Mouse (Mus musculus) neural tube, embryonic 13.5 days (tissue): ENCODE results near the gene Zmynd10. TPM values are rescaled to one million over a fixed set of nuclear protein-coding genes. Genes with fewer than 3 reads are reported as not detected.
"Not testable (repeated sequence)": the region's sequence is repeated elsewhere in the genome, so short reads cannot be mapped to it uniquely, and the experiment has no call there.

Source experiments
- ATAC-seq: fragments of 200-750 bp; cut with Nextera tagmentation; 2 replicates; pipeline ENCODE4 v1.8.0; 2017; ENCODE audit warnings: low read depth, mild to moderate bottlenecking, moderate TSS enrichment, moderate library complexity
- H3K27ac ChIP-seq: fragments of 300-500 bp; sonication (generic); replicated peaks from 2 replicates; pipeline ENCODE4 v1.5.1; 2015; ENCODE audit warnings: moderate library complexity, mild to moderate bottlenecking, inconsistent platforms
- H3K27me3 ChIP-seq: fragments of 300-500 bp; sonication (generic); 2 replicates; pipeline ENCODE4 v1.6.1; 2015; ENCODE audit warnings: mild to moderate bottlenecking, inconsistent platforms
- H3K36me3 ChIP-seq: fragments of 300-500 bp; sonication (generic); 2 replicates; pipeline ENCODE4 v1.6.1; 2015; ENCODE audit warnings: mild to moderate bottlenecking, inconsistent platforms
- H3K4me1 ChIP-seq: fragments of 300-500 bp; sonication (generic); replicated peaks from 2 replicates; pipeline ENCODE4 v1.6.1; 2015; ENCODE audit warnings: inconsistent platforms
- H3K4me2 ChIP-seq: fragments of 300-500 bp; sonication (generic); 2 replicates; pipeline ENCODE4 v1.6.1; 2015; ENCODE audit warnings: inconsistent platforms, mild to moderate bottlenecking, moderate library complexity
- H3K4me3 ChIP-seq: fragments of 300-500 bp; sonication (generic); 2 replicates; pipeline ENCODE4 v1.5.1; 2015; ENCODE audit warnings: mild to moderate bottlenecking, inconsistent platforms
- H3K9ac ChIP-seq: fragments of 300-500 bp; sonication (generic); 2 replicates; pipeline ENCODE4 v1.6.1; 2015; ENCODE audit warnings: moderate library complexity, mild to moderate bottlenecking, inconsistent platforms
- H3K9me3 ChIP-seq: fragments of 300-500 bp; sonication (generic); 2 replicates; pipeline ENCODE4 v1.6.1; 2016; ENCODE audit warnings: inconsistent platforms
- WGBS: fragments of 180-500 bp; shearing (Covaris S2); methylation state at CpG from one replicate; pipeline ENCODE4 v1.1.7; 2015; 5-methylcytosine and 5-hydroxymethylcytosine counted together
- polyA plus RNA-seq: library from polyadenylated mRNA; unstranded; fragments of >200 nt; fragmentation: Nextera tagmentation; extraction: Ambion mirVana; gene quantifications from 2 replicates; pipeline ENCODE4 v1.2.1, GENCODE M21; 2015

The Zmynd10 gene
- polyA plus RNA-seq, 1 experiment from 2014 or later, result 1.3 TPM

DNA sequence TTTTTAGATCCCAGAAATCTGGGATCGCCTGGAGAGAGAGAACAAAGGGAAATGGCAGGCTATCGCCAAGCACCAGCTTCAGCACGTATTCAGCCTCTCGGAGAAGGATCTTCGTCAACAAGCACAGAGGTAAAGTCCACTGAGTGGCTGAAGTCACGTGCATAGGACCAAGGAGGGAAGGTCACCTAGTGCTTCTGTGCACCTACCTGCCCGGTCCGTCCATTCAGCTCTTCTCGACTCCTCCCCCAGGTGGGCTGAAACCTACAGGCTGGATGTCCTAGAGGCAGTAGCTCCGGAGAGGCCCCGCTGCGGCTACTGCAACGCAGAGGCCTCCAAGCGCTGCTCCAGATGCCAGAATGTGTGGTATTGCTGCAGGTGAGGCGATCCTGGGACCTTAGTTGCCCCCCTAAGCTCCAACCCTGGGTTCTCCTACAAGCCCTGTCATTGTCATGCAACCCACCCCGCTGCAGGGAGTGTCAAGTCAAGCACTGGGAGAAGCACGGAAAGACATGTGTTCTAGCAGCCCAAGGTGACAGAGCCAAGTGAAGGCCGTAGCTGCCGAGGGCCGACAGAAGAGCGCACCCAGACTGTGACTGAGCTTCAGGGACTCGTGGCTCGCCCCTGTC lies 3.5 kb downstream of the Zmynd10 start:
- Histone ChIP-seq H3K36me3 (no peaks in the 10 kb centered on the region), H3K9me3 (no peaks in the 10 kb centered on the region), H3K4me2 (peak overlapping the region; percentile 97), H3K9ac (no peak overlapping the region), H3K27ac (no peak overlapping the region), H3K4me1 (peaks cover 61% of the 10 kb centered on the region), H3K4me3 (peak overlapping the region; percentile 36), H3K27me3 (peaks cover 56% of the 10 kb centered on the region)
- ATAC-seq, result no peak
- WGBS, result 26% methylated on average over 23 of the region's 23 CpGs

- WGBS, result 1% methylated on average over 63 of the region's 63 CpGs
- peak within 1 kb of the TSS; percentile 97 for H3K4me2 ChIP-seq
- no peak for ATAC-seq
- 0 out of 2 replicates have a peak within 1 kb of the TSS, but pooled peaks have one; percentile 28 for H3K27ac ChIP-seq
- H3K36me3 ChIP-seq, result no peaks in the 10 kb centered on the region
- H3K4me1 ChIP-seq, result peaks cover 61% of the 10 kb centered on the region
- no peaks in the 10 kb centered on the region for H3K9me3 ChIP-seq
- peak within 1 kb of the TSS; percentile 68 for H3K9ac ChIP-seq
- peak within 1 kb of the TSS; percentile 36 for H3K4me3 ChIP-seq
- peaks cover 56% of the 10 kb centered on the region for H3K27me3 ChIP-seq
Observed at GRCm38 (mm10) chr9:107551117-107551889, 4.2 kb downstream of the Zmynd10 start, which contains the start of gene Rassf1. Gene Rassf1 (plus strand): TSS chr9:107551555.

GRCm38 (mm10) chr9:107551890-107552355 lies 4.8 kb downstream of the Zmynd10 start:
- Histone ChIP-seq H3K9me3 (no peaks in the 10 kb centered on the region), H3K27ac (0 out of 2 replicates have a peak overlapping the region, but pooled peaks have one; percentile 28), H3K36me3 (peaks cover under 1% of the 10 kb centered on the region; the same call in 1 of the 2 replicates), H3K4me1 (peaks cover 61% of the 10 kb centered on the region), H3K27me3 (peaks cover 56% of the 10 kb centered on the region), H3K4me3 (peak overlapping the region; percentile 36), H3K4me2 (peak overlapping the region; percentile 97), H3K9ac (peak overlapping the region; percentile 68)
- no peak for ATAC-seq
- WGBS, result 8% methylated on average over 8 of the region's 8 CpGs

DNA sequence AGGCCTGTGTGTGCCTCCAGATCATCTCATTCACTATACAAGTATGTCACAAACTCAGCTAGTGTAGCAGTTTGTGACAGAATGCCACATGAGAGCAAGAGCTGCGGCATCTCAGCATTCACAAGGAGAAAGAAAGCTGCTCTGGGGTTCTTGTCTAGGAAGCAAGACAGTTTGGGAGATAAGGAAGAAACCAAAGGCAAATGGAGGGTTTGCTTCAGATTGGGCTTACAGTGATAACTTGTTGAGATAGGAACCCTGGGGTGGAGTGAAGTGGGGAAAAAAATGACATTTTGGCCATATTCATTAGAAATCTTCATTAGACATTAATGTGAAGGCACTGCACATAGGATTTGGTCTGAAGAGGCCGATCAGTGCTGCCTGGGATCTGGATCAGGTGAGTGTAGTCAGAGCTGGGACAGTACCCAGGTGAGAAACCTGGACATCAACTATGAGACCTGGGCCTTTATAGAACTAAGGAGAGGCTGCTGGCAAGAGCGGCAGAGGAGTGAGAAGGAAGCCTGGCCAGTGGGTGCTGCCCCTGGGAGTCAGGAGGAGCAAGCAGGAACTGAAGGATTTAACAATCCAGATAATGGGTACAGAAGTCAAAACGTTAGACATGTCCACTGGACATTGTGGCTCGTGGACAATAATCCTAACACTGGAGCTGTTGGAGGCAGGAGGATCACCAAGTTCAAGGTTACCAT lies 5.7 kb downstream of the Zmynd10 start:
- Histone ChIP-seq H3K4me1 (peaks cover 54% of the 10 kb centered on the region), H3K9ac (peak overlapping the region; percentile 81; the same call in 1 of the 2 replicates)
- no peak for ATAC-seq

DNA sequence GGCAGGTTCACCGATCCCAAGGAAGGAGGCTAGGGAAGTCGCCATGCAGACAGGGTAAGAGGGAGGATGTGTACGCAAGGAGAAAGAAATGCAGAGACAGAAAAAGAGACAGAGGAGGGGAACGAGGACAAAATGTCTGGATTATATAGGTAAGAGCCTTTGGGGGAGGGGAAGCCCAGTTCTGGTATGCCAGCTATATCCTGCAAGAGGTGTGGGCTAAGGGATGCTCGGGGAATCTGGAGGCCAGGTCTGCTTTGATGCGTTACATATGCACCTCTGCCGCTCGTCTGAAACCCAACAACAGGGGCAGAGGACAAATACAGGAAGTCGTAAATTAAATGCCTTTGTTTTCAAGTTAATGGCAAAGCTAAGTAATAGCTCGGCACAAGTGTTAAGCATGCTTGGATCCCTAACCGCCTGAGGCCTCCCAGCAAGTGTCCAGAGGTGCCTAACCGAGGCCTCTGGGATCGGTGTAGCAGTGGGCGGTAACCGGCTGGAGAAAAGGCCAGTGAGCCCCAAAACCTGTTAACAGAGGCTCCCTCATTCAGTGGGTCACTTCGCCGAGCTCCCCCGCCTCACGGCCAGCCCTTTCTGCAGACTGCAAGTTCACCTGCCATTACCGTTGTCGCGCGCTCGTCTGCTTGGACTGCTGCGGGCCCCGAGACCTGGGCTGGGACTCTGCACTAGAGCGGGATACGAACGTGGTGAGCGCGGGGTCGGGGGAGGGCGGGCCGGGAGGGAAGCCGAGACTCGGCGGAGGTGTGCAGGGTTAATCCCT lies 6.6 kb downstream of the Zmynd10 start:
- Histone ChIP-seq H3K4me2 (peak overlapping the region; percentile 97), H3K27me3 (peaks cover 45% of the 10 kb centered on the region), H3K27ac (peak overlapping the region; percentile 84), H3K36me3 (peaks cover 18% of the 10 kb centered on the region), H3K4me3 (peak overlapping the region; percentile 80), H3K9ac (peak overlapping the region; percentile 81), H3K4me1 (peaks cover 54% of the 10 kb centered on the region), H3K9me3 (no peaks in the 10 kb centered on the region)
- peak; percentile 80 for ATAC-seq
- WGBS, result 4% methylated on average over 37 of the region's 37 CpGs

More for the DNA sequence above, 5.7 kb downstream of the Zmynd10 start:
- Histone ChIP-seq H3K27ac (no peak overlapping the region), H3K36me3 (peaks cover 9% of the 10 kb centered on the region), H3K4me3 (peak overlapping the region; percentile 80), H3K4me2 (peak overlapping the region; percentile 97), H3K9me3 (no peaks in the 10 kb centered on the region), H3K27me3 (peaks cover 53% of the 10 kb centered on the region)
- WGBS, result 75% methylated on average over 5 of the region's 5 CpGs

DNA sequence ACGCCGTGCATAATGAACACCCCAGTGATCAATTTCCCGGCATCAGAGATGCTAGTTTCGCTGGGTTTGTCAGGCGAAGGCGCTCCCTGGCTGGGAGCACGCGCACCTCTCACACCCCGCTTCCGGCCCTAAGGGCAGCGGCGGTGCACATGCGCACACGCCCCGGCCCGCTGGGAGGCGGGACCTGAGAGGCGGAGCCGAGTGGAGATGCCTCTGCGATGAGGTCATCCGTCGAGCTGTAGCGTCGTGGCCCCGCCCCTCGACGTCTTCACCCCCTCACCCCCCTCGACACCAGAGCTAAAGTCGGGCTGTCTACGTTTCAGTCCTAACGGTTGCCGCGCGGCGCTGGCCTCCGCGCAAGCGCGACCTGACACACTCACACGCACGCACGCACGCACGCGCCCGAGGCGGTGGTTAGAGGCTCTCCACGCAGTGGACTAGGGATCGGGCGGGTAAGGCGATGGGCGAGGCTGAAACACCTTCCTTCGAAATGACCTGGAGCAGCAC lies 7.3 kb downstream of the Zmynd10 start:
- Histone ChIP-seq H3K4me3 (peak overlapping the region; percentile 80), H3K9me3 (no peaks in the 10 kb centered on the region), H3K27ac (peak overlapping the region; percentile 93), H3K9ac (peak overlapping the region; percentile 85), H3K27me3 (peaks cover 38% of the 10 kb centered on the region), H3K4me2 (peak overlapping the region; percentile 97), H3K36me3 (peaks cover 25% of the 10 kb centered on the region), H3K4me1 (peaks cover 54% of the 10 kb centered on the region)
- peak; percentile 95 for ATAC-seq
- under 1% methylated on average over 53 of the region's 53 CpGs for WGBS

DNA sequence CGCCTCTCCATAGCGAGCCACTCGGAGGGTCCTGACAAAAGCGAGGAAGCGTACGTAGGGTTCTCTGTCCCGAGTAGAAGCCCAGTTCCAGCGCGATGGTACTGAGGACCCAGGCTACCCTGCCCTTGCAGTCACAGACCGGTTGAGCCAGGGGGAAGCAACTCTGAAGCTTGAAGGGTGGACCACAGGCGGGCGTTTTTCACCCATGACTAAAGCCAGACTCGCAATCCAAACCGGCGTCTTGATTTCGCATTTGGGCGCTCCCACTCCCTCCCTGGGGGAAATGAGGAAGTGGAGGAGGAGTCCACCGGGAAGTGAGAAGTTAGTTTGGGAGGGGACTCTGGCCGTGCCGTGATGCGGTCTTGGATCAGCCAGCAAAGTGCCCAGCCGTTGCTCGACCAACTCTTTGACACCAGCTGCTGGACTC lies 7.9 kb downstream of the Zmynd10 start:
- peak overlapping the region; percentile 93 for H3K27ac ChIP-seq
- peak overlapping the region; percentile 97 for H3K4me2 ChIP-seq
- WGBS, result under 1% methylated on average over 23 of the region's 23 CpGs
- no peaks in the 10 kb centered on the region for H3K9me3 ChIP-seq
- peak overlapping the region; percentile 80 for H3K4me3 ChIP-seq
- H3K27me3 ChIP-seq, result peaks cover 31% of the 10 kb centered on the region
- peak overlapping the region; percentile 85 for H3K9ac ChIP-seq
- peaks cover 54% of the 10 kb centered on the region for H3K4me1 ChIP-seq
- peaks cover 31% of the 10 kb centered on the region for H3K36me3 ChIP-seq
- peak; percentile 55 for ATAC-seq

DNA sequence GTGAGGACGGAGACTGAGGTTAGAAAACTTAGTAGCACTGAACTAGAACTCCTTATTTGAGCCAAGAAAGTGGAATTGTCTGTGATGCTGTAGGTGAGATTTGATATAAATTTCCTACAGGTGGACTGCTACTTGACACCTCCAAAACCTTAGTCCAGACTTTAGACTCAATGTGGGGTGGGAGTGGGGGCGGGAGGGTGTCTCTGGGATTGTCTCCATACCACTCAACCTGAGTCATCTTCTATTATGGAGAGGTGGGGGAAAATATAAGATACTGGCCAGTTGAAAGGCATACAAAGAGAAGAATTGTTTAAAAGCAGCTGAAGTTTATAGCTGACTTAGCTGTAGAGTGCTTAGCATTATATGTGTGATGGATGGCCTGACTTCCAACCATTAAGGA lies 8.6 kb downstream of the Zmynd10 start:
- H3K36me3 ChIP-seq, result peaks cover 38% of the 10 kb centered on the region
- H3K27ac ChIP-seq, result no peak overlapping the region
- 55% methylated on average over 2 of the region's 2 CpGs for WGBS
- H3K27me3 ChIP-seq, result peaks cover 25% of the 10 kb centered on the region
- H3K4me3 ChIP-seq, result peak overlapping the region; percentile 80
- H3K4me1 ChIP-seq, result peaks cover 52% of the 10 kb centered on the region
- no peak for ATAC-seq
- peak overlapping the region; percentile 85 for H3K9ac ChIP-seq
- peak overlapping the region; percentile 97 for H3K4me2 ChIP-seq
- no peaks in the 10 kb centered on the region for H3K9me3 ChIP-seq

DNA sequence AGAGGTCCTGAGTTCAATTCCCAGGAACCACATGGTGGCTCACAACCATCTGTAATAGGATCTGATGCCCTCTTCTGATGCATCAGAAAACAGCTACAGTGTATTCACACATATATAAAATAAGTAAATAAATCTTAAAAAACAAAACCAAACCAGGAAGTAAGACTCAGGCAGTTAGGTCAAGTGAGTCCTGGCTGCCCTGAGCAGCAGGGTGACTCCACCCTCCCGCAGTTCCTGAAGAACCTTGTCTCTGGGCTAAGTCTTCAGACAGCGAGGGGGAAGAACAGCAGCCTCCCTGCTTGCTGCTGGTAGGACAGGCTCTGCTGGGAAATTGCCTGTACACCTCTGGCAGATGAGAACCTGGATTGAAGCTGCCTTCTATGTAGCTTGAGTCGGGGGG lies 9.2 kb downstream of the Zmynd10 start:
- Histone ChIP-seq H3K9me3 (no peaks in the 10 kb centered on the region), H3K27ac (no peak overlapping the region), H3K4me2 (peak overlapping the region; percentile 97), H3K27me3 (peaks cover 18% of the 10 kb centered on the region), H3K4me1 (peaks cover 45% of the 10 kb centered on the region), H3K9ac (peak overlapping the region; percentile 85), H3K36me3 (peaks cover 44% of the 10 kb centered on the region), H3K4me3 (no peak overlapping the region)
- 84% methylated on average over 3 of the region's 3 CpGs for WGBS
- ATAC-seq, result no peak

- H3K36me3 ChIP-seq, result peaks cover 69% of the 10 kb centered on the region
- H3K4me3 ChIP-seq, result peak within 1 kb of the TSS; percentile 97
- peak within 1 kb of the TSS; percentile 95 for H3K9ac ChIP-seq
- peak within 1 kb of the TSS; percentile 78 for H3K4me2 ChIP-seq
- no peaks in the 10 kb centered on the region for H3K27me3 ChIP-seq
- peaks cover 43% of the 10 kb centered on the region for H3K4me1 ChIP-seq
- ATAC-seq, result peak; percentile 94
- under 1% methylated on average over 46 of the region's 46 CpGs for WGBS
- peak within 1 kb of the TSS; percentile 80 for H3K27ac ChIP-seq
- no peaks in the 10 kb centered on the region for H3K9me3 ChIP-seq
Observed at GRCm38 (mm10) chr9:107563029-107563581, 16.0 kb downstream of the Zmynd10 start, which contains the start of gene Tusc2. Gene Tusc2 (plus strand): TSS chr9:107563255.

DNA sequence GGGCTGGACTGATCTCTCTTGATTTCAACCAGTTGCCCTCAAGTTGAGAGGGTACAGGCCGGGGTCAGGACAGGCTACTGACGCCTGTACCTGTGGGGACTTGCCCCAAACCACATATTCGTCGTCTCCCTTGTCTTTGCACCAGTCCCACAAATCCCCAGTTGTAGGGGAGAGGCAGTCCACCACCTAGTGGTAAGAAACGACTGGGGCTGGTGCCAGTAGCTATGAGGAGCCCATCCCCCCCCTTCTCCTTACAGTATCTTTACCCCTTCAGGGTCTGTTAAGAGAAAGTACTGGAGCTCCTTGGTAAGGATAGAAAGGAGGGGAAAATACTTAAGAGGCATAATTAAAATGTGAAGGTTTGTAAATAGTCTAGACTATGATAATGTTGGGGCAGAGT lies 18.5 kb downstream of the Zmynd10 start:
- Histone ChIP-seq H3K27ac (peak overlapping the region; percentile 23; the same call in 1 of the 2 replicates), H3K4me2 (peak overlapping the region; percentile 78), H3K36me3 (peaks cover 47% of the 10 kb centered on the region), H3K4me1 (peaks cover 56% of the 10 kb centered on the region)
- H3K4me3 ChIP-seq, H3K9ac ChIP-seq, ATAC-seq, H3K27me3 ChIP-seq, H3K9me3 ChIP-seq: not testable (repeated sequence)
- 42% methylated on average over 5 of the region's 5 CpGs for WGBS
